Mouse (Mus musculus): ENCODE measurements around the gene Avil. TPM values are rescaled to one million over a fixed set of nuclear protein-coding genes. Genes with fewer than 3 reads are reported as not detected.

Gene Avil
- total and polyA plus RNA-seq, 2 experiments from 2014 or later: 0.52 to 0.98 TPM

DNA sequence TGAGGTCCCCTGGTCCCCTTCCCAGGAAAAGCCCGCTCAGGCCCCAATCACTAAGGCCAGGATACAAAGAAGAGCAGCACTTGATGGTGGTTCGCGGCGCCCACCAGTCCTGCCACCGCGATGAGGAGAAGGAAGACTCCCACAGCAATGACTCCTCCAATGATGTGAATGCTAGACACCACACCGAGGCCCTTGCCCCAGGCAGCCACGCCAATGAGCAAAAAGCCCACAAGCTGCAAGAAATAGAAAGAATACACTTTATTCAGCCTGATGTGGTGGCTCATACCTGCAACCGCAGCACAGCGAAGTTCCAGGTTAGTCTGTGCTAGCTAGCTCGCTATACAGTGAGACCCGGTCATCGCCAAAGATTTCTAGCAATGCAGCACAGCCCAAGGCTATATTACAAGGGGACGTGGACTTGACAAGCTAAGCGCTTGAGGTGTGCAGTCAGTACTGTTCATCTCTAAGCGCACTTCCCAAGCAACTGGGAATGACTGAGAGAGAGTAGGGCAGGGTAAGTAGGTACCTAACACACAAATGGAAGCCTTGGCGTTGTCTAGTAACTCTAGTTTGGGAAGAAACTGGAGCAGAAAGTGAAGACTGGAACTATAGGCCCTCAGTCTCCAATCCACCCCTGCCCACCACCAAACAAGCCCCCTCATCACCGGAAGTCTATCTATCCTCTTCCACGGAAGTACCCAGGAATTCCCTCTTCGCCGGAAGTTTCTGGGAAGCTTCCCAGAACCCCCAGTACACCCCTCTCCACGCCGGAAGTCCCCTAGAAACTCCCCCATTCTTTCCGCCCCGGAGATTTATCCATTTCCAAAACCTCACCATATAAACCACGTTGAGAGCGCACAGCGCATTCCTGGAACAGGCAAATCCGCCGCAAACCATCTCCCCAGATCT lies 69.0 kb downstream of the Avil start:
- TF ChIP-seq CTCF (IDR thresholded peaks at IDR 0.05; ENCODE audit: low read depth): no peak
- H3K9ac ChIP-seq (replicated peaks; ENCODE audit: low read length): peak overlapping the region; percentile 66
- H3K27me3 ChIP-seq (ENCODE audit: insufficient read depth, low read length): no peaks in the 10 kb centered on the region
- DNase-seq (ENCODE audit: low spot score) (peak; percentile 88), ATAC-seq (peak; percentile 86)
- peak overlapping the region; percentile 54 for H3K4me3 ChIP-seq (ENCODE audit: low read length)
- 8% methylated on average over 30 of the region's 30 CpGs for WGBS
- peaks cover 36% of the 10 kb centered on the region for H3K36me3 ChIP-seq (ENCODE audit: insufficient read depth, low read length)
- H3K4me1 ChIP-seq (ENCODE audit: insufficient read depth, low read length): peaks cover 14% of the 10 kb centered on the region; the same call in 1 of the 2 replicates
- H3K27ac ChIP-seq: peak overlapping the region; percentile 89
- no peaks in the 10 kb centered on the region for H3K9me3 ChIP-seq (ENCODE audit: low read length)
- H3K4me2 ChIP-seq (ENCODE audit: low read depth, low read length): peak overlapping the region; percentile 96

MicroRNAs encoded within 50 kb of the gene (microRNA counts, 519-probe panel; counts per million panel counts)
- 2,947 counts per million, percentile 46 among the panel's probes with 10 or more counts for microRNA mmu-miR-26a
- microRNA mmu-miR-546: not detected

Small RNA genes within 50 kb of the gene (microRNA-seq; reads per million reads assigned to microRNA genes)
- 42.6 to 58.2 reads per million in 2 experiments for gene Mir26a-2
- 0 to 0.35 reads per million in 2 experiments for gene Mir546

Other genes starting within 250 kb of the Avil start
- 12.5 and 14.3 TPM in 2 replicates for gene Atp23, start 99.4 kb upstream of the Avil start, total RNA-seq (2014; rRNA removed)
- gene Atp23, start 99.4 kb upstream of the Avil start, polyA plus RNA-seq (2015; fragmentation: Nextera tagmentation; extraction: Ambion mirVana): 19.1 and 20.2 TPM in 2 replicates
- gene Ctdsp2, start 22.0 kb upstream of the Avil start, total RNA-seq (2014; rRNA removed): 64.5 and 64.7 TPM in 2 replicates
- 15.0 and 16.7 TPM in 2 replicates for gene Ctdsp2, start 22.0 kb upstream of the Avil start, polyA plus RNA-seq (2015; fragmentation: Nextera tagmentation; extraction: Ambion mirVana)
- 31.4 and 49.0 TPM in 2 replicates for gene Tsfm, start 30.1 kb downstream of the Avil start, total RNA-seq (2014; rRNA removed)
- gene Tsfm, start 30.1 kb downstream of the Avil start, polyA plus RNA-seq (2015; fragmentation: Nextera tagmentation; extraction: Ambion mirVana): 62.4 and 62.7 TPM in 2 replicates
- gene Mettl1, start 40.7 kb downstream of the Avil start, total RNA-seq (2014; rRNA removed): 9.3 and 10.0 TPM in 2 replicates
- 23.8 and 23.9 TPM in 2 replicates for gene Mettl1, start 40.7 kb downstream of the Avil start, polyA plus RNA-seq (2015; fragmentation: Nextera tagmentation; extraction: Ambion mirVana)
- gene Eef1akmt3, start 40.8 kb downstream of the Avil start, total RNA-seq (2014; rRNA removed): 0.31 TPM in 1 of 2 replicates, not detected in the other
- 0.19 TPM in 2 replicates for gene Eef1akmt3, start 40.8 kb downstream of the Avil start, polyA plus RNA-seq (2015; fragmentation: Nextera tagmentation; extraction: Ambion mirVana)
- 0.26 and 0.58 TPM in 2 replicates for gene Cyp27b1, start 47.5 kb downstream of the Avil start, total RNA-seq (2014; rRNA removed)
- gene Cyp27b1, start 47.5 kb downstream of the Avil start, polyA plus RNA-seq (2015; fragmentation: Nextera tagmentation; extraction: Ambion mirVana): not detected in 2 replicates
- gene March9, start 59.5 kb downstream of the Avil start, total RNA-seq (2014; rRNA removed): 78.3 and 80.1 TPM in 2 replicates
- 6.7 and 7.0 TPM in 2 replicates for gene March9, start 59.5 kb downstream of the Avil start, polyA plus RNA-seq (2015; fragmentation: Nextera tagmentation; extraction: Ambion mirVana)
- gene Cdk4, start 62.8 kb downstream of the Avil start, total RNA-seq (2014; rRNA removed): 483 and 524 TPM in 2 replicates
- 519 and 563 TPM in 2 replicates for gene Cdk4, start 62.8 kb downstream of the Avil start, polyA plus RNA-seq (2015; fragmentation: Nextera tagmentation; extraction: Ambion mirVana)
- 113 and 129 TPM in 2 replicates for gene Tspan31, start 69.6 kb downstream of the Avil start, total RNA-seq (2014; rRNA removed)
- 105 and 107 TPM in 2 replicates for gene Tspan31, start 69.6 kb downstream of the Avil start, polyA plus RNA-seq (2015; fragmentation: Nextera tagmentation; extraction: Ambion mirVana)
- 229 and 238 TPM in 2 replicates for gene Agap2, start 74.6 kb downstream of the Avil start, total RNA-seq (2014; rRNA removed)
- 4.1 and 4.9 TPM in 2 replicates for gene Agap2, start 74.6 kb downstream of the Avil start, polyA plus RNA-seq (2015; fragmentation: Nextera tagmentation; extraction: Ambion mirVana)
- gene Os9, start 120.4 kb downstream of the Avil start, total RNA-seq (2014; rRNA removed): 118 and 119 TPM in 2 replicates
- gene Os9, start 120.4 kb downstream of the Avil start, polyA plus RNA-seq (2015; fragmentation: Nextera tagmentation; extraction: Ambion mirVana): 128 and 129 TPM in 2 replicates
- 111 and 112 TPM in 2 replicates for gene B4galnt1, start 164.5 kb downstream of the Avil start, total RNA-seq (2014; rRNA removed)
- gene B4galnt1, start 164.5 kb downstream of the Avil start, polyA plus RNA-seq (2015; fragmentation: Nextera tagmentation; extraction: Ambion mirVana): 56.7 and 65.3 TPM in 2 replicates
- gene Slc26a10, start 179.9 kb downstream of the Avil start, total RNA-seq (2014; rRNA removed): 0.31 TPM in 1 of 2 replicates, not detected in the other
- gene Slc26a10, start 179.9 kb downstream of the Avil start, polyA plus RNA-seq (2015; fragmentation: Nextera tagmentation; extraction: Ambion mirVana): 0.79 and 1.1 TPM in 2 replicates
- gene Arhgef25, start 189.4 kb downstream of the Avil start, total RNA-seq (2014; rRNA removed): 61.0 and 65.4 TPM in 2 replicates
- gene Arhgef25, start 189.4 kb downstream of the Avil start, polyA plus RNA-seq (2015; fragmentation: Nextera tagmentation; extraction: Ambion mirVana): 20.3 and 21.6 TPM in 2 replicates
- 233 and 240 TPM in 2 replicates for gene Dtx3, start 195.0 kb downstream of the Avil start, total RNA-seq (2014; rRNA removed)
- 170 and 185 TPM in 2 replicates for gene Dtx3, start 195.0 kb downstream of the Avil start, polyA plus RNA-seq (2015; fragmentation: Nextera tagmentation; extraction: Ambion mirVana)
- 18.3 and 22.8 TPM in 2 replicates for gene Pip4k2c, start 210.9 kb downstream of the Avil start, total RNA-seq (2014; rRNA removed)
- gene Pip4k2c, start 210.9 kb downstream of the Avil start, polyA plus RNA-seq (2015; fragmentation: Nextera tagmentation; extraction: Ambion mirVana): 19.9 and 20.2 TPM in 2 replicates

All from hindbrain, postnatal 0 days (tissue).